Mouse (Mus musculus): ENCODE data around the gene D430041D05Rik. TPM values are rescaled to one million over a fixed set of nuclear protein-coding genes. Genes with fewer than 3 reads are reported as not detected.

D430041D05Rik gene
- polyA plus RNA-seq, 1 experiment from 2014 or later: not detected

DNA sequence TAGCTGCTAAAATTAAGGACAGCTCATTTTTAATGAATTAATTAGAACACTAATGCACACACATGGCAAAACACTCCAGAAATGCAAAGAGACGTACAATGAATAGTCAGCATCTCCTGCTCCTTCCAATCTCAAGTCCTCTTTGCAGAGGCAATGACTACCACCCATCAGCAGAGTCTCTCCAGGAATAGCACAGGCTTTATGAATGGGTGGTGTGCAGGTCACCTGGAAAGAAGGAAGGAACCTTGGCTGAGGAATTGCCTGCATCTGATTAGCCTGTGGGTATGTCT is 58.7 kb downstream of the D430041D05Rik start:
- CTCF ChIA-PET: no interaction called here
- peaks cover 5% of the 10 kb centered on the region for H3K27me3 ChIP-seq
- in situ Hi-C loops (cut with MboI; ENCODE audit: low pct_unique_long_range_greater_than_20kb): no loop called here
- no peak for TF ChIP-seq CTCF (IDR thresholded peaks at IDR 0.05)
- ATAC-seq: no peak
- no peak for DNase-seq (ENCODE audit: low read depth, low spot score)
- POLR2A ChIA-PET: no interaction called here

- H3K27me3 ChIP-seq: peaks cover 9% of the 10 kb centered on the region
- in situ Hi-C loops (cut with MboI; ENCODE audit: low pct_unique_long_range_greater_than_20kb): no loop called here
- DNase-seq (ENCODE audit: low read depth, low spot score) (no peak), ATAC-seq (no peak)
- ChIA-PET CTCF (no interaction called here), POLR2A (no interaction called here)
- TF ChIP-seq CTCF (IDR thresholded peaks at IDR 0.05): no peak
Observed at GRCm38 (mm10) chr2:104351415-104352203, 59.2 kb downstream of the D430041D05Rik start.

DNA sequence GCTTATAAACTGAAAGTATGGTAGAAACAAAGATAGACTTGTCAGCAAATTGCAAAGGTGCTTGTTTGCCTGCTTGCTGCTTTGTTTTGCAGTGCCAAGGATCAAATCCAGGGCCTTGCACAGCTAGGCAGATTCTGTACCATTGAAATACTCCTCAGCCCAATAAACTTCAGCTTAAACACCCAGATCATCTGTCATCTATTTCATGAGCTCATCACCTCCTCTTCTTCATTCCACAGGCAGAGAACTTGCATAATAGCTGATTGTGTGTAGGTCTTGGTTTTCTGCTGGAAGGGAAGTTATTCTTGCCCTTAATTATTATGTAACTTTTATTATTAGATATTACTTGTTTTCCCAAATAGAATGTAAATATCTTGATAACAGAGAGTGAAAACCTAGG is 73.2 kb downstream of the D430041D05Rik start:
- CTCF ChIA-PET: interaction anchor here (0.8 to 1.2 kb wide), 2 partner anchors 18 to 112 kb away, joined by 3 read pairs; no protein-coding TSS in a partner anchor
- in situ Hi-C loops (cut with MboI; ENCODE audit: low pct_unique_long_range_greater_than_20kb): no loop called here
- DNase-seq (ENCODE audit: low read depth, low spot score) (no peak), ATAC-seq (no peak)
- POLR2A ChIA-PET: no interaction called here
- peaks cover 12% of the 10 kb centered on the region for H3K27me3 ChIP-seq
- TF ChIP-seq CTCF (IDR thresholded peaks at IDR 0.05): no peak

DNA sequence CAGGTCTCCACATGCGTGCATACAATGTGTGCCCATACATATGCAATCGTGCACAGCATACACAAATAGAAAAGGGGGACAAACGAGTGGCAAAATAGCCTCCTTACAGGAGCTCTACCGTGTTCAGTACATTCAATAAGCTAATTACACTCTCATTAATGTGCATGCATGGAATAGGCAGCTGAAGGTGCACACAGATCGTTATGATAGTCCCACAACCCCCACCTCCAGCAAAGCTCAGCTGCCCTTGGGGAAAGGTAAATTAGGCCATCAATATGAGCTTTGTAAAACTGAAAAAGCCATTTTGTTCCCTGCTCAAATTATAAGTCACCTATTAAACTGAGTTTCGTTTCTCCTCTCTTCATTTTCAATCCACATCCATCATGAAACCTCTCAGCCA is 75.0 kb downstream of the D430041D05Rik start:
- ChIA-PET CTCF (no interaction called here), POLR2A (no interaction called here)
- ATAC-seq (no peak), DNase-seq (ENCODE audit: low read depth, low spot score) (no peak)
- in situ Hi-C loops (cut with MboI; ENCODE audit: low pct_unique_long_range_greater_than_20kb): no loop called here
- no peak for TF ChIP-seq CTCF (IDR thresholded peaks at IDR 0.05)
- H3K27me3 ChIP-seq: peaks cover 12% of the 10 kb centered on the region

DNA sequence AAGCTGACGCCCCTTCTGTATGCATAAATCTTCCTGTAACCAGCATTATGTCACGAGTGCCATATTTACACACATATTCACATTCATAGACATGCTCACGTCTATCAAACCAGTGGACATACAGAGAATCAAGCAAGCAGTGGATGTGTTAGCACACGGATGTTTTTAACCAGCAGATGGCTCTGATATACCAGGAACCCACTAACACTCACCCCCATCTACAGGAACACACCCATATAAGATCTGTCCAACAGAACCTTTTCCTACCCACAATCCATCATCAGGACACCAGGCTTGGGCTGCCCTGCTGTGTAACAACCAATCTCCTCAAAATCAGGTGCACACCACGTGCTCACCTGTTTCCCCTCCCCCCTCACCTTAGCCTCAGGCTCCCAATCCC is 76.9 kb downstream of the D430041D05Rik start:
- no peak for TF ChIP-seq CTCF (IDR thresholded peaks at IDR 0.05)
- no peak for DNase-seq (ENCODE audit: low read depth, low spot score)
- ATAC-seq: no peak
- CTCF ChIA-PET: no interaction called here
- in situ Hi-C loops (cut with MboI; ENCODE audit: low pct_unique_long_range_greater_than_20kb): no loop called here
- peaks cover 13% of the 10 kb centered on the region for H3K27me3 ChIP-seq
- POLR2A ChIA-PET: no interaction called here

DNA sequence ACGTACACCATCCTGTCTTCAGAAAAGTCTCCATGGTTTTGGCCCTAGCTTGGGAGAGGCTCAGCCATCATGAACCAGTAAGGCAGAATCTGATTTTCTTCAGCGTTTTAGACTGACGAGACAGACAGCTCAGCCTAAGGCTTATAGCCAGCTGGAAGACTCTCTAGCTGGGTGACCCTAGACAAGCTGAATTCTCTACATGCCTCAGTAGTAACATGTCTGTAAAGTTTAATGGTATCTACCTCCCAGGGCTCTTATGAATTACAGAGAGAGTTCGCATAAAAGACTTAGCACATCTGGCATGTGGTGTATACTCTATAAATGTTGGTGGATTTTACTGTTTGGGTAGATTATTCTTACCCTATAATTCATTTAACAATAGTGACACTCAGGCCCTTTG is 78.1 kb downstream of the D430041D05Rik start:
- CTCF ChIA-PET: interaction anchor here (0.8 kb wide), 1 partner anchor 51 kb away, joined by 3 read pairs; no protein-coding TSS in a partner anchor
- in situ Hi-C loops (cut with MboI; ENCODE audit: low pct_unique_long_range_greater_than_20kb): no loop called here
- H3K27me3 ChIP-seq: peaks cover 18% of the 10 kb centered on the region
- no peak for TF ChIP-seq CTCF (IDR thresholded peaks at IDR 0.05)
- no peak for ATAC-seq
- POLR2A ChIA-PET: no interaction called here
- no peak for DNase-seq (ENCODE audit: low read depth, low spot score)

DNA sequence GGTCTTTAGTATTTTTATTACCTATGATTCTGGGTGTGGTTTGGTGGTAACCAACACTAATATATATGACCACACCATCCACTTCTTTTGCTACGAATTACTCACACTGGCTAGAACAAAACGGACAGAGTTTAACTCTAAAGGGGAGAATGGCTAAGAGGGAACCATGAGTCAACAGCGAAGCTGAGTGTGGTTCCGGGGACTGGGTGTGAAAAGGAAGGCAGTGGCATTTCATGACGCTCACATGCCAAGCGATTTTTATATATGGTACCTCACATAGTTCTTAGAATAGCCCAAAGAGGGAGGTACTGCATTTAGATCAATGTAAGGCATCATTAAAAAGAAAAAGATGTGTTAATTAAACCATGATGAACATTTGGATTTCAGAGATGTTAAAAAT is 79.6 kb downstream of the D430041D05Rik start:
- POLR2A ChIA-PET: no interaction called here
- DNase-seq (ENCODE audit: low read depth, low spot score) (no peak), ATAC-seq (no peak)
- CTCF ChIA-PET: no interaction called here
- no peak for TF ChIP-seq CTCF (IDR thresholded peaks at IDR 0.05)
- in situ Hi-C loops (cut with MboI; ENCODE audit: low pct_unique_long_range_greater_than_20kb): no loop called here
- peaks cover 11% of the 10 kb centered on the region for H3K27me3 ChIP-seq

GRCm38 (mm10) chr2:104327116-104327794 is 83.6 kb downstream of the D430041D05Rik start:
- CTCF ChIA-PET: no interaction called here
- TF ChIP-seq CTCF (IDR thresholded peaks at IDR 0.05): no peak
- peaks cover 26% of the 10 kb centered on the region for H3K27me3 ChIP-seq
- POLR2A ChIA-PET: no interaction called here
- in situ Hi-C loops (cut with MboI; ENCODE audit: low pct_unique_long_range_greater_than_20kb): no loop called here
- ATAC-seq: no peak
- DNase-seq (ENCODE audit: low read depth, low spot score): no peak

DNA sequence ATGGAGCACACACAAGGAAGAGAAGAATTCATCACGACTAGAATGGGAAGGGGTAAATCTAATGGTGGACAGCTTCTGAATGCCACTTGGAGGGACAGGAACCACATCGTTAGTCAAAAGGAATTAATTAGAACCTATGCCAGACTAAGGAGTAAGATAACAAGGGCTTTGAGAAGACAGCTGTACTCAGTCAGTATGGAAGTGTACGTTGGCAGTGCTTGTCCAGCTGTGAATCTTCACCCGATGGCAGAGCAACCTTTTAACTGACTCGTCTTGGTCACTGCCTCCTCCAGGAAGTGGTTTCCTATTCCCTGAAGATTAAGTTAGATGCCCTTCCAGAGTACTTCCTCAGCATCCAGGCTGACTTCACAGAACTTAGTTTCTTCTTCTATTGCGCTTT is 87.0 kb downstream of the D430041D05Rik start:
- H3K27me3 ChIP-seq: peaks cover 26% of the 10 kb centered on the region
- no peak for TF ChIP-seq CTCF (IDR thresholded peaks at IDR 0.05)
- in situ Hi-C loops (cut with MboI; ENCODE audit: low pct_unique_long_range_greater_than_20kb): no loop called here
- ATAC-seq (no peak), DNase-seq (ENCODE audit: low read depth, low spot score) (no peak)
- POLR2A ChIA-PET: no interaction called here
- CTCF ChIA-PET: no interaction called here

GRCm38 (mm10) chr2:104323351-104323750 is 87.5 kb downstream of the D430041D05Rik start:
- no peak for TF ChIP-seq CTCF (IDR thresholded peaks at IDR 0.05)
- in situ Hi-C loops (cut with MboI; ENCODE audit: low pct_unique_long_range_greater_than_20kb): no loop called here
- ATAC-seq (no peak), DNase-seq (ENCODE audit: low read depth, low spot score) (no peak)
- CTCF ChIA-PET: no interaction called here
- POLR2A ChIA-PET: no interaction called here
- peaks cover 23% of the 10 kb centered on the region for H3K27me3 ChIP-seq

DNA sequence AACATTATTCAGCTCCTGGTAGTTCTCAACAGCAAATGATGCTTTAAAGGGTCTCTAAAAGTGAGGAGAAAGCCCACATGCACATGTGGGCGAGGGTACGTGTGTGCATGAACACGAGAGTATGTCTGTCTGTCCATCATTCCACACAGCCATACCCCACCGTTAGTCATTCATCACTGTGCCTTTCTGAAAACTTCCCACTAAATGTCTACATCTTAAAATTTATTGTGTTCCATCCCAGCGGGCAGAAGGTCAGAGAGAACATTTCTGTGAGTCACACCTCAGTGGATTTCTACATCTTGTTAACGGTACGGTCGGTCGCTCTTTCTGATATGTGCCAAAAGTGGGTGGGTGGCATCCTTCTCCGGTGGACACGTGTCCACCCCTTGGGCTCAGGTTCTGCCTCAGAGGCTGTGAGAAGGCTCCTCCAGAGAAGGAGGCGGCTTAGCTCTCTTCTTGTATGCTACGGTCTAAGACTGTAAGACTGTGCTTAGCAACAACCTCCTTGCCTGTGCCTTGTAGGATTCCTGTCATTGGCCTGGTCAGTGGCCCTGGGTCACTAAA is 90.7 kb downstream of the D430041D05Rik start:
- DNase-seq (ENCODE audit: low read depth, low spot score) (peak; percentile 0), ATAC-seq (peak; percentile 31)
- peaks cover 30% of the 10 kb centered on the region for H3K27me3 ChIP-seq
- in situ Hi-C loops (cut with MboI; ENCODE audit: low pct_unique_long_range_greater_than_20kb): no loop called here
- POLR2A ChIA-PET: no interaction called here
- TF ChIP-seq CTCF (IDR thresholded peaks at IDR 0.05): no peak
- CTCF ChIA-PET: no interaction called here
